Mouse (Mus musculus) adrenal gland, adult (tissue): ENCODE measurements at regions not wholly inside any gene's neighbourhood (a gene's known extent, or its start where the extent isn't known, plus 50 kb on each side); places are given as distances from the start of the nearest gene placed in this dataset.

Experiments used
- DNase-seq, 2 experiments: peaks; one replicate each; pipeline ENCODE4 v3.0.0; 2022 to 2023; ENCODE audit warnings: low spot score in 1 of 2; ENCODE audit not compliant: inconsistent age in 2 of 2

GRCm38 (mm10) chr7:79518928-79519327, 52.8 kb upstream of the Polg start:
- DNase-seq = no peak

- DNase-seq = peak; percentile 61 to 76
Measured at GRCm38 (mm10) chr7:79517581-79518337, 51.6 kb upstream of the Polg start.

- DNase-seq = no peak
Measured at GRCm38 (mm10) chr7:79516287-79516686, 50.1 kb upstream of the Polg start.
